Mouse (Mus musculus): Measurements from ENCODE around the gene Tescl.
A peak's percentile ranks its signal among the peaks of the same experiment; 100 is the strongest.

Gene Tescl

GRCm38 (mm10) chr7:24299823-24300481 lies 33.8 kb downstream of the Tescl start:
- no peak for DNase-seq (ENCODE audit: low read depth, low spot score)

GRCm38 (mm10) chr7:24298973-24299708 lies 34.6 kb downstream of the Tescl start:
- peak; percentile 74 for DNase-seq (ENCODE audit: low read depth, low spot score)

- no peak for DNase-seq (ENCODE audit: low read depth, low spot score)
These were observed 35.1 kb downstream of the Tescl start for GRCm38 (mm10) chr7:24298635-24298972.

GRCm38 (mm10) chr7:24297361-24298095 lies 36.2 kb downstream of the Tescl start:
- DNase-seq (ENCODE audit: low read depth, low spot score), result no peak

- no peak for DNase-seq (ENCODE audit: low read depth, low spot score)
These were observed 37.4 kb downstream of the Tescl start for GRCm38 (mm10) chr7:24296386-24296785.

GRCm38 (mm10) chr7:24295376-24295775 lies 38.4 kb downstream of the Tescl start:
- no peak for DNase-seq (ENCODE audit: low read depth, low spot score)

GRCm38 (mm10) chr7:24294763-24295162 lies 39.0 kb downstream of the Tescl start:
- DNase-seq (ENCODE audit: low read depth, low spot score), result no peak

- no peak for DNase-seq (ENCODE audit: low read depth, low spot score)
These were observed 40.5 kb downstream of the Tescl start for GRCm38 (mm10) chr7:24293061-24293851.

- DNase-seq (ENCODE audit: low read depth, low spot score), result no peak
These were observed 42.2 kb downstream of the Tescl start for GRCm38 (mm10) chr7:24291387-24292090.

GRCm38 (mm10) chr7:24290106-24290693 lies 43.5 kb downstream of the Tescl start:
- DNase-seq (ENCODE audit: low read depth, low spot score), result no peak

- no peak for DNase-seq (ENCODE audit: low read depth, low spot score)
These were observed 45.2 kb downstream of the Tescl start for GRCm38 (mm10) chr7:24288512-24288911.

- no peak for DNase-seq (ENCODE audit: low read depth, low spot score)
These were observed 46.1 kb downstream of the Tescl start for GRCm38 (mm10) chr7:24287670-24288069.

GRCm38 (mm10) chr7:24286916-24287315 lies 46.8 kb downstream of the Tescl start:
- DNase-seq (ENCODE audit: low read depth, low spot score), result no peak

- DNase-seq (ENCODE audit: low read depth, low spot score), result no peak
These were observed 47.6 kb downstream of the Tescl start for GRCm38 (mm10) chr7:24286090-24286489.
